Mouse (Mus musculus) testis, adult 2 months (tissue): Measurements from ENCODE around the gene Mmel1. TPM values are rescaled to one million over a fixed set of nuclear protein-coding genes. Genes with fewer than 3 reads are reported as not detected.

Experiments
- H3K27ac ChIP-seq: fragments of 200-500 bp; 2 replicates; pipeline ENCODE4 v1.5.1; 2012; ENCODE audit warnings: low read depth, low read length; ENCODE audit not compliant: control insufficient read depth, insufficient read depth
- H3K27me3 ChIP-seq: fragments of 200-500 bp; 2 replicates; pipeline ENCODE4 v1.6.1; 2012; ENCODE audit warnings: mild to moderate bottlenecking, low read length, moderate library complexity; ENCODE audit not compliant: control insufficient read depth, insufficient read depth
- H3K36me3 ChIP-seq: fragments of 200-500 bp; 2 replicates; pipeline ENCODE4 v1.6.1; 2012; ENCODE audit warnings: mild to moderate bottlenecking, low read length; ENCODE audit not compliant: control insufficient read depth, insufficient read depth
- H3K4me1 ChIP-seq: fragments of 200-500 bp; 2 replicates; pipeline ENCODE4 v1.6.1; 2012; ENCODE audit warnings: low read length; ENCODE audit not compliant: control insufficient read depth, insufficient read depth
- H3K4me3 ChIP-seq: fragments of 200-500 bp; 2 replicates; pipeline ENCODE4 v1.5.1; 2012; ENCODE audit warnings: low read depth, mild to moderate bottlenecking, low read length, moderate library complexity, mixed read lengths; ENCODE audit not compliant: control insufficient read depth
- CTCF ChIP-seq: fragments of 200-500 bp; IDR thresholded peaks from 2 replicates; pipeline ENCODE4 v1.5.1; 2012; ENCODE audit warnings: low read depth, mild to moderate bottlenecking, inconsistent platforms, low read length, moderate library complexity; ENCODE audit not compliant: control insufficient read depth, insufficient read depth, insufficient replicate concordance
- POLR2A ChIP-seq: fragments of 200-500 bp; IDR thresholded peaks from 2 replicates; pipeline ENCODE4 v1.6.1; 2012; ENCODE audit warnings: low read depth, mild to moderate bottlenecking, inconsistent platforms, low read length, moderate library complexity; ENCODE audit not compliant: control insufficient read depth
- polyA plus RNA-seq: library from polyadenylated mRNA; depleted of rRNA; stranded (reverse); fragments of >200 nt; gene quantifications from 2 replicates; pipeline ENCODE4 v1.2.3, GENCODE M21; 2012

Mmel1 gene
- polyA plus RNA-seq, 1 experiment, result 111 TPM

DNA sequence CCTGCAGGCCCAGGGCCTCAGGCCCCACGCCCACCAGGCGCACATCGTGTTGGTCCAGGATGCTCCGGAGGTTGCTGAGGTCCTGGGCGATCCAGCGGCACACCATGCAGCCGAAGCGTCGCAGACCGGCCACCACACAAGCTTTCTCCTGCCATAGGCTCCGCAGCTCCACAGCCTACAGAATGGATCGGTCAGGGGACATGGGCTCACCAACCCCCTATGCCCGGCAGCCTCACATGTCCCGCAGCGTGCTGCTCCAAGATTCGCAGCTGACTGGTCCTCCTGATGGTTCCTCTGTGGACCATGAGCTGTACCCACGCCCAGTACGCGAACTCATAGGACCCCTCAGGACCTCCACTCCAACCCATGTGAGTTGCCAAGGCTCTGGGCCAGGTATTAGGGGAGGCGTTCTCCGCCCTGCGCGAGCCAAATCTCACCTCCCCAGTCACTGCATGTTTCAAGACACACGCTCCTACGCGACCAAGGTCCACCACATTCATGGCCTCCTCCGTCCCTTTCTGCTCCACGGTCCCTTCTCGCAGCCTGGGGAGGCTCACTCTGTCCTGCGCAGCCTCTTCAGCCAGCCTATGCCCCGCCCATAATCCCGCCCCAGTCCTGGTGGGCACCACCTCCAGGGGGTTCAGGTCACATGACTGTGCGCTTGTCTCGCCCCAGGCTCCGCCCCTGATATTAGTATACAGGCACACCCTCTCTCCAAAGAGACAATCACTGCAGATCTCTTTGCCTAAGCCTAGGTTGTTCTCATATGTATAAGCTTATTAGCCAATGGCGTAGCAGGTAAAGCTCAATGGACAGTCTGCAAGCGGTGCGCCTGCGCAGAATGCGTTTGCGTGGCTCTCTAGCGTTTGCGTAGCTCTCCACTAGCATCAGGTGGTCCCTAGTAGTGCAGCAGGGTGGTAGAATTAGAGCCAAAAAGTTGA lies 29.4 kb downstream of the Mmel1 start, which contains the start of gene Fam213b:
Gene Fam213b (minus strand): TSS at position 630 of the 941 bp plus-strand sequence.
- peaks cover 4% of the 10 kb centered on the region for H3K4me1 ChIP-seq
- peak within 1 kb of the TSS; percentile 62 for H3K4me3 ChIP-seq
- peak; percentile 55; the same call in 1 of the 2 replicates for TF ChIP-seq POLR2A
- no peak for TF ChIP-seq CTCF
- H3K27me3 ChIP-seq, result no peaks in the 10 kb centered on the region
- no peak within 1 kb of the TSS for H3K27ac ChIP-seq
- no peaks in the 10 kb centered on the region for H3K36me3 ChIP-seq

DNA sequence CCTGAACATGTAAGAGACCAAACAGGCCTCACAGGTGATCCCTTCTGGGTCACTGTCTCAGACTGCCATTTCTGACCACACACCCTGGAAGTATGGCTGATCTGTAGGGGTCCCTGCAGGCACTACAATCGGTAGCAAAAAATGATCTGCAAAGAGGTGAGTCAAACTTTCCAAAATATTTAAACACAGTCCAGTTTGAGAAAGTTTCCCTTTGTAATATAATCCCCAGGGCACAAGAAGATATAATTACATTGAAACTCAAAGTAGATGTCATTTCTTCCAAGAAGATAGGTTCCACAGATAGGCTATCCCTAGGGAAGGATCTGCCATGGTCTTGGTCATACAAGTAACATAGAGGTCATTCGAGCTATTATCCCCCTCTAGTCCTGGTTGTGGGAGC lies 33.0 kb downstream of the Mmel1 start:
- TF ChIP-seq CTCF (no peak), POLR2A (no peak)
- no peaks in the 10 kb centered on the region for H3K27me3 ChIP-seq
- H3K36me3 ChIP-seq, result no peaks in the 10 kb centered on the region
- H3K4me3 ChIP-seq, result no peak overlapping the region
- H3K27ac ChIP-seq, result no peak overlapping the region
- peaks cover 4% of the 10 kb centered on the region for H3K4me1 ChIP-seq

DNA sequence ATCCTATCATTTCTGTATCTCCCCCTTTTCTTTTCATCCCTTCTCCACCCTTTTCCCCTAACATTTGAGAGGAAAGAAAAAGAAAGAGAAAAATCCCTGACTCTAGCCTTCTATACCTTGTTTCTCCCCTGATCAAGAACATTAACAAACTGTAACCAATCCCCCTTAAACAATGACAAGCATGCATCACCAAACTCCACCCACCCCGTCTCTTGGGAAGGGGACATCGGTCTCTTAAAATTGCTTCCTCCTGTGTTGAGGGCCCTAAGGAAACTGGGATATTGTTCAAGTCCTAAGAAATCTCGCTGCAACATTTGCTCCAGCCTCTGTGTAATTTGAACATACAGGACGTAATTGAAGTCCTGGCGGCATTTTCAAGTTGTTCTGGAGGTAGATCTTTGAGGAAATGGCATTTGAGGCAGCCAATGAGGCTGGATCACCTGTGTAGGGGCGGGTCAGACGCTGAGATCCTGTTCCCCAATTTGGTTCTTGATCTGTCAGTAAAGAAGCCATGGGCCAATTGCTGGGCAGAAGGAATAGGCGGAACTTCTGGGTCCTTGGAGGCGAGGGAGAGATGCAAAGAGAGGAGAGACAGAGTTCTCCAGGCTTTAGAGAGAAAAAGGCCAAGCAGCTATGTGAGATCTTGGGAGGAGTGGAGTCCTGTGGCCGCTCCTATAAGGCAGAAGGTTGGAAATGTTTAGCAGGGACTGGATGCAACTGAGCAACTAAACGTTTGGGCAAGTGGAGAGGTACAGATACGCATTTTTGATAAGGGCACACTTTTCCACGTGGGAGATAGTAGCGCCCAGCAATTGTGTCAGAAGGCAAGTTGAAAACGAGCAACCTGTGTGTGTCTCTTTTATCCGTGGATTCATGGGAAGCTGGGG lies 35.0 kb downstream of the Mmel1 start:
- H3K27ac ChIP-seq, result no peak overlapping the region
- H3K27me3 ChIP-seq, result no peaks in the 10 kb centered on the region
- H3K4me3 ChIP-seq, result no peak overlapping the region
- peaks cover 4% of the 10 kb centered on the region for H3K4me1 ChIP-seq
- no peaks in the 10 kb centered on the region for H3K36me3 ChIP-seq
- TF ChIP-seq CTCF (no peak), POLR2A (no peak)

DNA sequence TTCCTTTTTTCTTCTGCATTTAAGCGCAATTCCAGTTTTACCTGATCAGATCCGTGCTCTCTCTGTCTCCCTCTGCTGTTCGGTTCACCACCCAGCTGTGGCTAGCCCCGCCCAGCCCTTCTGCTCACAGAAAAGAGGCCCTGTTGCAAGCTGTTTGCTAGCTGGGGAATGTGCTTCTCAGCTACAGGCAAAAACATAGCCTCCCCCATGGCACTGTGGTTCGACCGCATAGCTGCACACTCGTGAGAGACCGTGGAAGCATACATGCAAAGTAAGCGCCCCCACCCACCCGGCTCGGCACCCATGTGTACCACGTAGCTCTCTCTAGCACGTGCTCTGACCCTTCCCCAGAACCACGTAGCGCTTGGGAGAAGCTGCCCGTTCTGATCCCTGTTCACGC lies 38.4 kb downstream of the Mmel1 start:
- TF ChIP-seq POLR2A (no peak), CTCF (peak; percentile 48; the same call in 1 of the 2 replicates)
- no peak overlapping the region; the same call in 1 of the 2 replicates for H3K4me3 ChIP-seq
- no peaks in the 10 kb centered on the region for H3K36me3 ChIP-seq
- peaks cover 4% of the 10 kb centered on the region for H3K4me1 ChIP-seq
- no peak overlapping the region for H3K27ac ChIP-seq
- no peaks in the 10 kb centered on the region for H3K27me3 ChIP-seq

DNA sequence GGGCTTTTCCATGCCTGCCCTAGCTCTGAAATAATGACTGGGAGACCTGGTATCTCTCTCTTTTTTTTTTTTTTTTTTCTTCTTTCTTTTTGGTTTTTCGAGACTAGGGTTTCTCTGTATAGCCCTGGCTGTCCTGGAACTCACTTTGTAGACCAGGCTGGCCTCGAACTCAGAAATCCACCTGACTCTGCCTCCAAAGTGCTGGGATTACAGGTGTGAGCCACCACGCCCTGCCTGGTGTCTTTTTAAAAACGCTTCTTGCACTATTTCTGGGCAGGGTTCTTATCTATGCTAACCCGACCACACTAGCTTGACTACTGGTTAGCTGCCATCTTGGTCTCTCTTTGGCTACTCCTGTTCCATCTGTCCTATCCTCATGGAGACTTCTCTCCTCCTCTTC lies 39.1 kb downstream of the Mmel1 start:
- Histone ChIP-seq H3K27me3 (no peaks in the 10 kb centered on the region), H3K4me1 (peaks cover 4% of the 10 kb centered on the region), H3K27ac (no peak overlapping the region), H3K4me3 (no peak overlapping the region), H3K36me3 (no peaks in the 10 kb centered on the region)
- no peak for TF ChIP-seq CTCF
- TF ChIP-seq POLR2A, result no peak

DNA sequence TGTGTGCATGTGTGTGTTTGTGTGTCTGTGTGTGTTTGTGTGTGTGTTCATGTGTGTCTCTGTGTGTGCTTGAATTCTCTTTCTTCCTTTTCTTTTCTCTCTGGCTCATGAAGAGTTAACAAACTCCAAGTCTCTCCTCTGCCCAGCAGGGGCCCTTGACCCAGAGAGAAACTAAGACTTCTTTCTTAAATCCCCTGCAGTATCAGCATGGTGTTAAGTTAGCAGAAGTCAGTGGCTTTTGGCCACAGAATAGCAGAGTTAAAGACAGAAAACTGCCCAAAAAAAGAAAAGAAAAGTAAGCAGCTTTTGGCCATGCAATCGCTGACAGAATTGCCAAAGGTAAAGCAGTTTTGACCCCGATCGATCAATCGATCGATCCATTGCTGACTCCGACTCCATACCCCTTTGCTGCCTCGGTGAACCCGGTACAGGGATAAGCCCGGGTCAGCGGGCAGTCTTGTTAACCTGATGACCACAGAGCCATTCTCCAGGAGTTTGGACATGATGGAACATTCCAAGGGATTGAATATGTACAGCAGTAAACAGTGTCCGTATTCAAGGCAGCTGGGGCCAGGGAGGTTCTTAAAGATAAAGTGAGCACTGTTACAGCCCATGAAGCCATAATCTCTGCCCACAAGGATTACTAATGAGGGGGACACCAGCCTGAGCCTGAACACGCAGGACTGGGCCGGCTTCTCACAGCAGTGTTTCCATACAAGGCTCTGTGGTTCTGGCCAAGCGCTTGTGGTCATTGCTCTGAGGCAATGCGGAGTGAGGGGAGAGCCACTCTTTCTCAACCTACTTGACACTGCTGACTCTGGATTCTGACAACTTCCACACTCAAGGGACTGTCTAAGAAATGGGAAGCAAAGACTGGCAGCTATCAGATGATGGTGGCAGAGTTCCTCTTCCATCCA lies 41.5 kb downstream of the Mmel1 start:
- Histone ChIP-seq H3K4me3 (no peak overlapping the region), H3K27me3 (no peaks in the 10 kb centered on the region), H3K36me3 (no peaks in the 10 kb centered on the region), H3K27ac (no peak overlapping the region), H3K4me1 (peaks cover 4% of the 10 kb centered on the region)
- TF ChIP-seq CTCF (no peak), POLR2A (no peak)
